Mouse (Mus musculus) kidney, adult 18-20 months (tissue): ENCODE measurements around the gene Cwc27.

Source experiments
- DNase-seq: peaks from one replicate; pipeline ENCODE4 v3.0.0; 2021

Cwc27 gene

GRCm38 (mm10) chr13:104608516-104608915 is 208.4 kb downstream of the Cwc27 start:
- no peak for DNase-seq

DNA sequence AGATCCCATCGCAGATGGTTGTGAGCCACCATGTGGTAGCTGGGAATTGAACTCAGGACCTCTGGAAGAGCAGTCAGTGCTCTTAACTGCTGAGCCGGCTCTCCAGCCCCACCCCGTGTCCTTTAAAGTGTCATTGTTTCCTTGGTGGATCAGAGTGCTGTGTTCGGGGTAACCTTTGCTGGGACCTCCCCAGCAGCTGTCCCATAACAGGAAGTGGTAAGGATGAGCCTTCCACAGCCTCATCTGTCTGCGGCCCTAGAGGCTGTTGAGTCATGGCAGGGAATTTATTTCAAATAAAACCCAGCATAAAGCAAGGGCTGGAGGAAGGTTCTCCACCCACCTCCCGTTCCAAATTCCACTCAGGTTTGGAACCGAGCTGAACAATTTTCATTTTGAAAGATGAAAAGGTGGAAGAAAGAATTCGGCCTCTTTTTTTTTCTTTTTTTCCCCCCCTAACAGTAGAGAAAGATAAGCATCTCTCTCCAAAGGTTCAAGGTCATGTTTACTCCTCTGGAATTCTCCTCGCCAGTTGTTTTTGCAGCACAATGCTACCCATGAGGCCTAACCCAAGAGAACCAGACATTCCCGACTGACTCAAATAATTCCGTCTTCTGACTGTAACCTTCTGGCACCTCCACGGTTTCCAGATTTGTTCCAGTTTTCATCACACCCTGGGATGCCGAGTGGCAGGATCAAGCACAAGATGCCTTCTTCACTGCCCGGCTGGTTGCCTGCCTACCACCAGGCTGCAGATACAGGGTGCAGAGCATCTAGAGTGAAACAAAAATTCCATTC is 210.0 kb downstream of the Cwc27 start:
- no peak for DNase-seq

DNA sequence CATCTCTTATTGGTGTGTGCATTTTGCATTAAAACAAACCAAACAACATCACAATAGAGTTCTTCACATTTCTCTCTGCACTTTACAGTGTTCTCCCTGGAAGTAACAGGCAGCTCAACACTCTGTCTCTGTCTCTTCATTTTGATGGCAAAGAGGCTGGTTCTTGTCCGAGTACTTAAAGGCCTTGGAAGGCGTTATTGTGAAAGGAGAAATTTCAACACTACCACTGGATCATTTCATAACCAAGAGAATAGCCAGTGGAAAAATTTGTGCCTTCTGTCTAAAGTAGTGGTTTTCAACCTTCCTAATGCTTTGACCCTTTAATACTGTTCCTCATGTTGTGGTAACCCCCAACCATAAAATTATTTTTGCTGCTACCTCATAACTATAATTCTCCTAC is 211.8 kb downstream of the Cwc27 start:
- no peak for DNase-seq

DNA sequence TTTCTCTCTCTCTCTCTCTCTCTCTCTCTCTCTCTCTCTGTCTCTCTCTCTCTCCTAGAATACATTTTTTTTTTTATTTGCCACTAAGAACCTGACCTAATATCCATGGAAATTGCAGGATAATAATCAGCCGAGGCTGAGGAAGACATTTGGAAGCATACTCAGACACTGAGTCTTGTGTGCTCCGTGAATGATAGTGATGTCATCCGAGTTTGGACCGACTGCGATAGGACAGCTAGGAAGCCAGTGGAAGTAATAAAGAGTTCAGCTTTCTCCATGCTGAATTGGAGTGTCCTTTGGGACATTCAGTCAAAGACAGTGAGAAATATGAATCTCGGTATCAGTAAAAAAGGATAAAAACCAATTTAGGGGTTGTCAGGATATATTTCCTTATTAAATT is 214.7 kb downstream of the Cwc27 start:
- no peak for DNase-seq

DNA sequence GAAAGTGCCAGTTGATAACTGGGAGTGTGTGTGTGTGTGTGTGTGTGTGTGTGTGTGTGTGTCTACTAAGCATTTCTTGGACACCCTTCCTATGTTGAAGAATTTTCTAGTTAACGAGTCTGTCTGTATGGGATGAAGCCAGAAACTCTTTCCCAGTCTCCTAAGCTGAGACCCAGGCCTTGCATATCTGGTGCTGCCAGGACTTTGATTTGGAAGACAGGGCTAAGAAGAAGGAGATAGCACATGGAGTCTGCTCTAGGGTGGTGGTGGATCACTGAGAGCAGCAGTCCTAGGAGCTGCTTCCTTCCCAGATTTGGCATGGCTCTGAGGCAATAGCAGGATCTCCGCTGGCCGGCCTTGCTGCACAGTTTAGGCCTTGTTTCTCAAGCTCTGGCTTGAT is 215.2 kb downstream of the Cwc27 start:
- DNase-seq: no peak

DNA sequence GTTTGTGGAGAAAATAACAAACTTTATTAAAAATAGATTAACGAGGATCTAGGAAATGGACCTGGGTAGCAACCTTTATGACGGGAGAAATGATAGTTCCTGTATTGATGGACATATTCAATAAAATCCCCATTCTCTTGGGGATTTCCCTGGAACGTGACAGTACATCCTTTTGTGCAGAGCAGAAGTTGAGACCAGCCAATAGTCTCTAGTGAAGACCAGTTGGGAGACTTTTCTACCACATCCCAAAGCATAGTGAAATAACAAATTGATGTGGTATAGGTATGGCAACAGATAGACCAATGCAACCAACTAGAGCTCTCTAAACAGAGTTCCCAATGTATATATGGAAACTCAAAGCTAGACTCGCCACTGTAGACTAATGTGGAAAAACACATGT is 220.7 kb downstream of the Cwc27 start:
- DNase-seq: no peak

DNA sequence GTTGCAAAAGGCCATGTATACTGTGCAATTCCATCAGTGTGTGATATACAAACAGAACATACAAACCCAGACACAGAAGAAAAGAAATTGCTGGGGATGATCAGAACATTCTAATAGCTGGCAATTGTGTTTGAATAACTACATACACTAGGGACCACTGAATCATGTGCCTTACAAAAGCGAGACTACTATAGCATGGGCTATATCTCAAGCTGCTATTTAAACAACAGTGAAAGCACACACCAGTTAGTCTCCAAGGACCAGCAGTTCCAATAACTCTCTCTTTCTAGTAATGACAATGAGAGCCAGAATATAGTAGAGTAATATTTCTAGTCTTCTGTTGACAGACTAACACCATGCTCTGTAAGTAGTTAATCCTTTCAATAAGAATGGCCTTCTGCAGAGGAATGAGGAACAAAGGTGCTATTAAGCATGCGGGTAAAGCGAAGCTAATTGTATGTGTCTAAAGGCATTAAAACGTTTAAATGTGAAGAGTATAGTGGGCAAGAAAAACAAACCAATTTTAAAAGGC is 222.1 kb downstream of the Cwc27 start:
- no peak for DNase-seq

DNA sequence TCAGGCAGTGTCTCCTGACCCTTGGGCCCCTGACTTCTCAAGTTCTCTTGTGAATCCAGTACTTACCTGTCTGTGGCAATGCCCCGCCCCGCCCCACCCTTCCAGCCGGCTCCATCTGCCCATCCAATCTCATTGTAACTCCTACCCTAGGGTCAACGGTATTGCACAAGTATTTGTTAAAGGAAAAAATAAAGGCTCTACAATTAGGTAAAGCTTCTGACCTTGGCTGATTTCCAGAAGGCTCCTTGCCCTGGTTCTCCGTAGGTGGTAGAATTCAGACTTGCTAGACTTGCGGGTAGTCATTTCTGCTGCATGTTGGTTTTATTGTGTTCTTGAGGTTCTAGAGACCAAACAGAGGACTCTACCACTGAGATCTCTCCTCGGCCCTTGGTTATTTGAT is 226.0 kb downstream of the Cwc27 start:
- no peak for DNase-seq

GRCm38 (mm10) chr13:104590097-104590607 is 226.8 kb downstream of the Cwc27 start:
- DNase-seq: no peak

DNA sequence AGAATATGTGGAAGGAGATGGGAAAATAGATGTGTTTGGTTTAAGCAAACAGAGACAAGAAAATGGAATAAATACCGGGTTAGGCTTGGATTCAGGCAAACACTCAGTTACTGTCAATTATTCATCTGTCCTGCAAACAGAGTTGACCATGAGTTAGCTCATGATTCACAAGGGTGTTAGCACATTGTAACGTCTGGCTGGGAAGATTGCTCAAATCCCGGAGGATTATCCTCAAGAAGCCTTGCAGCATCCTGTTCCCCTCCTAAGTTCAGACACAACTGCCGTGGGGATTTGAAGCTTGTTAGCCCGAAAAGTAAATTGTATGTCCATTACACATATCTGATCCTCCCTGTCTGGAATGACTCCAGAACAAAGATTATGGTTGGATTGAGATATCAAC is 228.6 kb downstream of the Cwc27 start:
- no peak for DNase-seq
